Mouse (Mus musculus) Muller cell, postnatal 12 days (primary cell): ENCODE data around the gene Fam102a.

Experiments
- DNase-seq: peaks from one replicate; pipeline ENCODE4 v3.0.0-alpha.2; 2015; ENCODE audit errors: inconsistent ontology term

The Fam102a gene

GRCm38 (mm10) chr2:32546951-32547350 lies 11.8 kb downstream of the Fam102a start:
- no peak for DNase-seq

GRCm38 (mm10) chr2:32547380-32547779 lies 12.2 kb downstream of the Fam102a start:
- no peak for DNase-seq

GRCm38 (mm10) chr2:32547964-32548739 lies 13.0 kb downstream of the Fam102a start:
- peak; percentile 85 for DNase-seq

- DNase-seq, result no peak
Measured at GRCm38 (mm10) chr2:32549171-32549570, 14.0 kb downstream of the Fam102a start.

DNA sequence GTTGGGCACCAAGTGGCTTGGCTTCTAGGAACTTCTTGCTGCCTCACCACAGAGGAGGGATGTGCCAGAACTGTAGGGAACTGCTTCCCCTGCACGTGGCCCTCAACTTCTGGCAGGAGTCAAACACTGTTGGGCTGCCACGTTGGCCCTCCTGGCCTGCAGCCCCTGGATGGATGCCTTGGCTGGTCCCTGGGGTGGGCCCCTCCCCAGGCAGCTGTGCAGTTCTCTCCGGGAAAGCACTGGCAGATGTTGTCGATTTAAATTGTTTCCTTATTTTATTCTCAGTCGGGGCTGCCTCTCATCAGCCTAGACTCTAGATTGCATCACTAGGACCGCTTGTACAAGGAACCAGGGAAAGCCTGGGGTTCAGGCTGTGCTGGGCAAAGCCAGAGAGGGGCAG lies 14.6 kb downstream of the Fam102a start:
- DNase-seq, result no peak

- DNase-seq, result no peak
Measured at GRCm38 (mm10) chr2:32551236-32551635, 16.1 kb downstream of the Fam102a start.

GRCm38 (mm10) chr2:32553592-32554148 lies 18.5 kb downstream of the Fam102a start:
- no peak for DNase-seq

DNA sequence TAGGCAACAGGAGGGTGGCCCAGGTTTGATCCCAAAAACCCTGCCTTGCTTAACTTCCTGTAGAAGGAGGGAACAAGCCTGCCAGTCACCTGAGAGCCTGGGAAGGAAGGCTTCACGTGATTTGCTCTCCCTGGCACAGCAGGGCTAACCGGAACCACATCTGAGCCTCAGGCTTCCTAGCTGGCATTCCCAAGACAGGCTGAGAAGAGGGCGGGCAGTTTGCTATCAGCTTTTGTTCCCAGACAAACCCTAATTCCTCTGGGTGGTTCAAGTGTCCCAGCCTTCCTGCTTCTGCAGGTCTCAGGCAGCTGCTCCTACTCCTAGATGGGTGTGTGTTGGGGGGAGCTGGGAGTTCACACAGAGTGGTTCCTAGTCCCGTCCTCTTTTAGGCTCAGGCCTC lies 20.4 kb downstream of the Fam102a start:
- DNase-seq, result peak; percentile 46

DNA sequence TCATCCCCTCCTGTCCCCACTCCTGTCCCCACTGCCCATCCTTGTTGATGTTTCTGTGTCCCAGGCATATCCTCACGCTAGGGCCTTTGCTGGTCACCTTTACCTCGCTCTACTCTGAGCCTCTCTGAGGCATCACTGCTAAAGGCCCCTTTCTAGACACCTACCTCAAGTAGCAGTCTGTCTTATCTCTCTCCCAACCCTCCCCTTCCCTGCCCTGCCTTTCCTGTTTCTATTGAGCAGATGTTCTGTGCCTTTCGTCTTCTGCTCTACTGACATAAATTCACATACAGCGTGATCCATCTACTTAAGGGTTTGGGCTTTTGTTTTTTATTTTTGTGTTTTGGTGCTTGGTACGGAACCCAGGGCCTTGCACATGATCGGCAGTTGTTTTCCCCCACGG lies 20.9 kb downstream of the Fam102a start:
- DNase-seq, result no peak

DNA sequence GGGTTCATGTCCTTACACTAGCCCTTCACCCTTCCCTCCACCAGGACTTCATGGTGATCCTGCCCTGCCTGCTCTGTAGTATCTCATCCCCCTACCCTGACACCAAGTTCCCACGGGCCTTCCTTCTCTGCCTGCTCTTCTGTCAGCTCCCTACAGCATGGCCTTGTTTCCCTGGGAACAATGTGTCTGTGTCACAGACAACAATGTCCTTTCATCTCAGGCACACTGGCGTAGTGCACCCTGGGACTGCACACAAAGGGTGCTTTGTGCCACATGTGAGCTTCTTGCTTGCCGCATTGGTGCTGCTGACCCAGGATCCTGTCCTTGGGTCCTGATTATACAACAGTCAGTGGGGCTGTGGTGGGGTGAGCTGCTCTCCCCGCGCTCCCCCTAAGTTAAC lies 24.4 kb downstream of the Fam102a start:
- DNase-seq, result peak; percentile 89

GRCm38 (mm10) chr2:32566536-32567063 lies 31.5 kb downstream of the Fam102a start:
- peak; percentile 62 for DNase-seq

DNA sequence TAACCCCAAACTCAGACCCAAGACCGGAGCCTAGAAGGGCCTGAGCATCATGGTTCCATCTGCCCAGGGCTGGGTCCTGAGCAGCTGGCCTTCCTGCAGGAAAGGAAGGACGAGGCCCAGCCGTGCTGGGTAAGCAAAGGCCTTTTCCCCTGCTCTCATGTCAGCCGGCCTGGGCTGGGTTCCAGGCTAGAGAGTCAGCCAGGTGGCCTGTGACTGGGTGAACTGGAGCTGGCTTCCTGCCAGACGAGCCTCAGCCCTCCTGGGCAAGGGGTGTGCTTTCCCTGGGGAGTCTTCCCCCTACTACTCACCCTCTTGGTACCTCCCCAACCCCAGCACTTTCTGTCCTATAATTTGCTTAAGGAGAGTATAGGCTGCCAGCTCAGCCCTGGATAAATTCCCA lies 33.0 kb downstream of the Fam102a start:
- DNase-seq, result no peak

DNA sequence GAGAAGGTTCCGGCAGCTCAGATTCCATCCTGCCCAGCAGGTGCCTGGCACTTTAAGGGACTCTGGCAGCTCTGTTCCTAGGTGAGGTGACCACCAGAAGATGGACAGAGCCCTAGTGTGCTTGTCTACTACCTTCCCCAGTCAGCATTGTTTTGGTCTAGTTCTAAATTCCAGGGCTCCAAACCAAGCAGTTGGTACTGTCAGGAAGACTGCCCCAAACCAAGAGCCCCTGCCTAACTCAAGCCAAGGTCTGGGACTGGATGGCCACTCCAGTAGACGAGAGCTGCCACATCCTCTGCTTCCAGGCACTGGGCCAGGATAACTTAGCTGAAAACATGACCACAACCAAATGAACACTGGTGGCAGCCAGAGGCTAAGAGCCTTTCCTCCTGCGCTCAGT lies 33.8 kb downstream of the Fam102a start:
- DNase-seq, result no peak

- DNase-seq, result peak; percentile 80
Measured at GRCm38 (mm10) chr2:32570698-32571494, 35.8 kb downstream of the Fam102a start, which contains the start of gene Dpm2. TSS of gene Dpm2 (plus strand) at chr2:32570858.

- no peak for DNase-seq
Measured at GRCm38 (mm10) chr2:32572196-32572595, 37.1 kb downstream of the Fam102a start.

DNA sequence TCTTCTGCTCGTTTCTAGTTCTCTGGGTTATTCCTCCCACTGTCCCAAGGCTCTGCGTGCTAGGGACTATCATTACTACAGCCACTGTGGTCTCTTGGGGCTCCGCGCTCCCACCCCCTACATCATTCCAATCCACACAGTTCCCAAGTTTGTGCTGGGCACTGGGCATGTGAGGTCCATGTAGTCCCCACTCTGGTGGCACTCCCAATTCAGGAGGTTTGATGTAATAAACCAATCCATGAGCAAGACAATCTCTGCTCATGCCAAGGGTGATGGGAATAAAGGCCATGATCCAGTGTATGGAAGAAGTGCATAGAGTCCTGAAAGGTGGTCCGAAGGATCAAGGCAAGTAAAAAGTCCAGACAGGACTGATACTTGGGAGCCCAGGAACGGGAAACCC lies 39.4 kb downstream of the Fam102a start, which contains the start of gene Pip5kl1:
Pip5kl1 (plus strand) TSS at position 301 of the 400 bp plus-strand sequence.
- no peak for DNase-seq

DNA sequence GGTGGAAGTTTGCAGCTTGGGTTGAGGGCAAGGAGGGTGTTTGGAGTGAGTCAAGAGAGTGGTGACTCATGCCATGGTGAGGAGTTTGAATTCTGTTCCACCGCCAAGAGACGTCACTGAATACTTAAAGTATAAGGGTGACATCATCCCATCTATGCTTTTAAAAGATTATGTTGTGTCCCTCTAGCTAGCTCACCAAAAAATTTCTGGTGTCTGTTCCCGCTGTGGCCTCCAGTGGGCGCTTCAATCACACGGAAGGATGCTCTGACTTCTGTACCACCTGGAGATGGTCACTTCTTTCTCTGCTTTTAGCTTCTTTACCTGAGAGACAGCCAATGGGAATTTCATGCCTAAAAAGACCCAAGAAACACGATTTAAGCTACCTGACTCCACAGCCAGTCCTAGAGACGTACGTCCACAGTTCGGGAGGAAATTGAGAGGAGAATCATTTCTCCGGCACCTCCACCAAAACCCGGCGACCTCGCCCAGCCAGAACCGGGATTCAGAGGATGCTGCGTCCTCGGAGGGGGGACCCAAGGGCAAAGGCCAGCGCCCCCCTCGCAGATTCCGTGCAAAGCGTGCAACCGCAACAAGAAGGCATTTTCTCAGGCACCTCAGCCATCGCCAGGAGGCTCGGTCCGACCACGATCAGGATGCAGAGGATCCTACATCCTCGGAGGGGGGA lies 39.9 kb downstream of the Fam102a start:
- DNase-seq, result no peak

- peak; percentile 61 for DNase-seq
Measured at GRCm38 (mm10) chr2:32575586-32576160, 40.5 kb downstream of the Fam102a start, which contains the start of gene 9430097D07Rik. TSS of gene 9430097D07Rik (minus strand) at chr2:32575684.

- DNase-seq, result no peak
Measured at GRCm38 (mm10) chr2:32576532-32576931, 41.4 kb downstream of the Fam102a start.

GRCm38 (mm10) chr2:32578146-32579046 lies 43.3 kb downstream of the Fam102a start:
- no peak for DNase-seq
